Mouse (Mus musculus) v-Abl transformed pro-B cells (cell line): ENCODE results near the gene Nelfb.

Source experiments
- in situ Hi-C, 2 experiments: fragments of 400-800 bp; cut with MboI; formaldehyde crosslinking; loops; one replicate each; pipeline ENCODE4 v1.15.1; 2025; ENCODE audit not compliant: unreplicated experiment in 2 of 2

The Nelfb gene

GRCm38 (mm10) chr2:25203631-25204214 lies 7.6 kb downstream of the Nelfb start:
- in situ Hi-C loops = no loop called here

- in situ Hi-C loops = no loop called here
Measured at GRCm38 (mm10) chr2:25200631-25201030, 10.7 kb downstream of the Nelfb start.

- in situ Hi-C loops = loop anchor here in 1 of 2 experiments (10.0 kb wide), 1 partner anchor 57 kb away; the partner anchor contains the start of gene Tmem203
Measured at GRCm38 (mm10) chr2:25197946-25198345, 13.3 kb downstream of the Nelfb start.

GRCm38 (mm10) chr2:25197191-25197590 lies 14.1 kb downstream of the Nelfb start:
- in situ Hi-C loops = loop anchor here in 1 of 2 experiments (10.0 kb wide), 1 partner anchor 58 kb away; the partner anchor contains the start of gene Tmem203

- in situ Hi-C loops = loop anchor here in 1 of 2 experiments (10.0 kb wide), 1 partner anchor 58 kb away; the partner anchor contains the start of gene Tmem203
Measured at GRCm38 (mm10) chr2:25196172-25196954, 14.9 kb downstream of the Nelfb start, which contains the start of gene Tor4a. Gene Tor4a, minus strand, starts transcription at chr2:25196886.

- in situ Hi-C loops = loop anchor here in 1 of 2 experiments (10.0 kb wide), 1 partner anchor 59 kb away; the partner anchor contains the start of gene Tmem203
Measured at GRCm38 (mm10) chr2:25195211-25196156, 15.8 kb downstream of the Nelfb start.

GRCm38 (mm10) chr2:25194486-25195171 lies 16.7 kb downstream of the Nelfb start:
- in situ Hi-C loops = loop anchor here (5.0 to 10.0 kb wide), 3 partner anchors 33 to 63 kb away; partner anchors contain the start of gene Tmem203 (in 2 of the 2)

- in situ Hi-C loops = loop anchor here (5.0 to 10.0 kb wide), 3 partner anchors 33 to 63 kb away; partner anchors contain the start of gene Tmem203 (in 2 of the 2)
Measured at GRCm38 (mm10) chr2:25194006-25194405, 17.3 kb downstream of the Nelfb start.

- in situ Hi-C loops = loop anchor here (5.0 to 10.0 kb wide), 3 partner anchors 34 to 64 kb away; partner anchors contain the start of gene Tmem203 (in 2 of the 2)
Measured at GRCm38 (mm10) chr2:25193330-25193770, 17.9 kb downstream of the Nelfb start.

- in situ Hi-C loops = no loop called here
Measured at GRCm38 (mm10) chr2:25187841-25188240, 23.4 kb downstream of the Nelfb start.

GRCm38 (mm10) chr2:25186575-25186930 lies 24.7 kb downstream of the Nelfb start:
- in situ Hi-C loops = no loop called here

GRCm38 (mm10) chr2:25185625-25186574 lies 25.4 kb downstream of the Nelfb start:
- in situ Hi-C loops = no loop called here

GRCm38 (mm10) chr2:25184496-25184895 lies 26.8 kb downstream of the Nelfb start:
- in situ Hi-C loops = no loop called here

- in situ Hi-C loops = no loop called here
Measured at GRCm38 (mm10) chr2:25183336-25183735, 28.0 kb downstream of the Nelfb start.

- in situ Hi-C loops = no loop called here
Measured at GRCm38 (mm10) chr2:25182664-25183063, 28.6 kb downstream of the Nelfb start.

- in situ Hi-C loops = no loop called here
Measured at GRCm38 (mm10) chr2:25181891-25182397, 29.3 kb downstream of the Nelfb start.

GRCm38 (mm10) chr2:25180973-25181890 lies 30.1 kb downstream of the Nelfb start:
- in situ Hi-C loops = no loop called here
